Mouse (Mus musculus) bone marrow macrophage, adult 2 months (primary cell): ENCODE data around the gene Paqr4.

Source experiments
- CTCF ChIP-seq: IDR thresholded peaks from 2 replicates; pipeline ENCODE4 v1.5.1; 2012; ENCODE audit warnings: low read depth, mild to moderate bottlenecking, low read length, moderate library complexity
- POLR2A ChIP-seq: IDR thresholded peaks from 2 replicates; pipeline ENCODE4 v1.6.1; 2012; ENCODE audit warnings: mild to moderate bottlenecking, low read depth, low read length, borderline replicate concordance

DNA sequence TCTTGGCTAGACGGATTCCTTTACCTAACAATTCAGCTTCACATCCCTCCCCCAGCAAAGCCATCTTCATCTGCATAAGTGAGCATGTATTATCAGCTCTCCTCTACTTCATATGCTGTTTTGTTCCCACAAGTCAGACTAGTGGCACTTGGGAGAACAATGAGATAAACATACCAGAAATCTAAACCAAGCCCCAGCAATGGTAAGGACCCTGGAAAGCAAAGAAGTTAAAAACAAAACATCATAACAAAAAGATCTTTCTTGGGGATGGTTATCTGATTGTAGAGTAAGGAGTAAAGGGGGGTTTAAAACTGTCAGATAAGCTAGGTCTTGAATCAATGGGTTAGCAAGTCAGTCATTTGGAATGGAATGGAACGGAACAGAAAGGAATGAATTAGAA is 29.8 kb upstream of the Paqr4 start:
- TF ChIP-seq CTCF, result no peak
- no peak for TF ChIP-seq POLR2A
